Mouse (Mus musculus) cerebellum, adult 8-10 months (tissue): ENCODE data around the gene Prpf31.
"Not testable (repeated sequence)": the region's sequence is repeated elsewhere in the genome, so short reads cannot be mapped to it uniquely, and the experiment has no call there.

Source experiments
- DNase-seq: peaks from one replicate; pipeline ENCODE4 v3.0.0; 2022

Prpf31 gene

DNA sequence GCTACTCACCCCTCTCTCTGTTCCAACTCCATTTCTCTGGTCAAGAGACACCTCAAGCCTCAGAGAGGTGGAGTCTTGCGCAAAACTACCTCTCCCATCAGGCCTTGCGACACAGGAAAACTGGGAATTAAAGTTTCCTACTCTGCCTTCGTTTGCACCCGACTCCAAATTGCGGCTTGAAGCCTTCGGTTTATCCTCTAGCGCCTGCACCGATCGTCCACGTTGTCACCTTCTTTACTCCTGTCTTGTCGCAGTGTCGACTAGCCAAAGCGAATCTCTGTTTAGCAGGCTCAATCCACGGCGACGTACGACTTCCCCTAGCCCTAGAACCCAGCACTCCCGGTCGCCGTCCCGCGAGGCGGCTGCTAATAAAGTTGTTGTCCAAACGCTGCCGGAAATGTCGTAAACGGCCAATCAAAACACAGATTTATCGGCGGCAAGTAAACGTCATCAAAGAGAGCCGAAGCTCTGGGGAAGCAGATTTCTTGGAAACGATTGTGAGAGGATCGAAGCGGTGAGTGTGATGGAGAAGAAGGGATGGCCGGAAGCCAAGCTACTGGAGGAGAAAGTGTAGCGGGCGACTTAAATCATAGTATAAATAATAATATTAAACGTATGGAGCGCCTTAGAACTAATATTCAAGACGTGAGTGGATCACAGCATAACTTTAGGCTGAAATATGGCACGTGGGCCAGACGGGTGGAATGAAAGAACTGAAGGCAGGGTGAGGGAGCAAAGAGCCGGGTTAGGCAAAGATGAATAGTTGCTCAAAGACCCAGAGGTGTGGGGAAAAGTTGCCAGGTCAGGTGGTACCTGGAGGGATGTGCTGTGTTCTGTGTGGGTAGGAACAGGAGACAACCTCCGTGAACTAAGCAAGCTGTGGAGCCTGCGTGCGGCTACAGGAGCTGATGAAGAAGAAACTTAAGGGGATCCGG, at the start of gene Prpf31, which contains the start of gene Tfpt:
Gene Prpf31 (plus strand): TSS at position 443 of the 935 bp plus-strand sequence.
Gene Tfpt (minus strand): TSS at position 387 of the 935 bp plus-strand sequence.
- DNase-seq, result peak; percentile 94

DNA sequence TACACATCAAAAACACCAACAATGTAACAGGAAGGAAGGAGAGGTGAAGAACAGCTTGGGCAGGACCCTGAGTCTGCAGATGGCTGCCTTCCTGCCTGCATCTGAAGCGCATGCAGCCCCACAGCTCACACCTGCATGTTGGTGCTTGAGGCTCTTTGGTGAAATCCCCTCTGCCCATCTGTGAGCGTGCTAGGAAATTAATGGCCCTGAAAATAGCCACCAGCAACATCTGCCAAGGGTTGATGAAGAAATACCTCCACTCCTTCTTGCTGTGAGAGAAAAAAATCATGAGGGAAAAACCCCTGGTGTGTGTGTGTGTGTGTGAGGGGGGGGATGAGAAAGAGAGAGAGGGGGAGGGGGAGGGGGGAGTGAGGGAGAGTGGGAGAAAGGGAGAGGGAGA, 49.8 kb upstream of the Prpf31 start:
- DNase-seq, result no peak

DNA sequence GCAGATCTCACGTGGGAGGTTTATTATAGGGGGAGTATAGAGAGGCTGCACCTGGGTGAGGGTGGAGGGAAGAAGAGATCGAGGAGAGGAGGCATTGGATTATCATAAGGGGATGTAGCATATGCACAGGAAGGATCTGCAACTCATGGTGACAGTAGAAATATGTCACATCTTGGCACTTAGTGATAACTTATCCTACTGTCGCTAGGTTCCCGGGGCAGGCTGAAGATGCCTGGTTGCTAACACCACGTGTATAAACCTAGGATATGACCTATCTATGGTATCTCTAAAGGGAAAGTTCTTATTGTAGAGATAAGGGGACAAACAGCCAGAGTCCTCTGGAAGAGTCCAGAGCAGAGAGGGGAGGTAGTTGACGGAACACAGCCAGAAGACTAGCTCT, 44.0 kb upstream of the Prpf31 start:
- no peak for DNase-seq

DNA sequence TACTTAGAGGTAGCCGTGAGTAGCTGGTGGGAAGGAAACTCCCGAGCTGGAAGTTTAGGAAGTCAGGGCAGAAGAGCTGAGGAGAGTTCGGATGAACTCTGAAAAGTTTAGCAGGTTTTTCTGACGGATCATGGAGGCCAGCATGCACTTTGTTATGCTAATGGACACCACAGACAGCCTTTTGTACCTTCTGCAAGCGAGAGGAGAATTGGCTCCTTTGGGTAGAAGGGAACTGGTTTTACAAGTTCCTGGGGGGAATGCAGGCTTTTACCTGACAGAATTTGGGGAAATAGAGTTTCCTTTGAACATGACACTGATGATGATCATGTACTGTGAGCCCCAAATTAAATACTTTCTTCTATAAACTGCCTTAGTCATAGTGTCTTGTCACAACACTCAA, 43.5 kb upstream of the Prpf31 start:
- DNase-seq, result no peak

DNA sequence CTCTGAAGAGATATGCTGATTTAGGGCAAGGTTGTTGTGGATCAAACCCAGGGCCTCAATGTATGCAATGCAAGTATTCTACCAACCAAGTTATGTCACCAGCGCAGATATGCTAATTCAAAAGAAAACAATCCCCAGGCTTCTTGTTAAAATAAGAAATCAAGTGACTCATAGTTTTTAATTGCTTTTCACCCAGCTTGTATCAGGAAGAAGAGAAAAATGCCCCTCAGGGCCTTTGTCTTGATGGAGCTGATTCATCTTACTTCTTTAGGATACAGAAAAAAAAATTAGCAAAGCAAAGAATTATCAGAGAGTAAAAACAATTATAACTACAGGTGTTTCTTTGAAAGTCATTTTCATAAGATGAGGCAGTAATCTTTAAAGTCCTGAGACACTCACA, 42.5 kb upstream of the Prpf31 start:
- no peak for DNase-seq

DNA sequence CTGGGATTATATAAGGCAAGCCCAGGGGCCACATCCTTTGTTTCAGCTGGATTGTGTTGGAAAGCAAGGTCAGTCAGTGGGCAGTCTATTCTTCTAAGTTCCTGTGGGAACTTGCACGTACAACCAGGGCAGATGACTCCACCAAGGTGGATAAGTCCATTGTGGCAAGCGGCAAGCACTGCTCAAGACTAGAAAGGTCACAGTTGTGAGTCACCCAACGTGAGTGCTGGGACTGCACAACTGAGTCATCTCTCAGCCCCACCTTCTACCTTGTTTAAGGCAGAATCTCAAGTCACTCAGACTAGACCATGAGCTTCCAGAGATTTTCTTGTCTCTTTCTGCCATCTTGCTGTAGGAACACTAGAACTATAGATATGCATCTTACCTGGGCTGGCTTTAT, 39.2 kb upstream of the Prpf31 start:
- no peak for DNase-seq

DNA sequence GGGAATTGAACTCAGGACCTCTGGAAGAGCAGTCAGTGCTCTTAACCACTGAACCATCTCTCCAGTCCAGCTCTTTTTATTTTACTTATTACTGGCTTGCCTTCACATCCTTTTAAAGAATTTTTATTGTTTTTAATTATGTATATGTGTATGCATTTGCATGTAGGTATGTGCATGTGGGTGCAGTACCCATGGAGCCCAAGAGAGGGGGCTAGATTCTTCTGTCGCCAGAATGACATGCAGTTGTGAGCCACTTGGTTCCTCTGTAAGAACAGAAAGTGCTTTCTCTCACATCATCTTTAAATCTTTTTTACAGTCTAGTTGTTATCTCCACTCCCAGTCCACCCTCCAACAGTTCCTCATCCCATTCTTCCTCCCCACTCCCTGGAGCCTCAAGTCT, 38.3 kb upstream of the Prpf31 start:
- no peak for DNase-seq

DNA sequence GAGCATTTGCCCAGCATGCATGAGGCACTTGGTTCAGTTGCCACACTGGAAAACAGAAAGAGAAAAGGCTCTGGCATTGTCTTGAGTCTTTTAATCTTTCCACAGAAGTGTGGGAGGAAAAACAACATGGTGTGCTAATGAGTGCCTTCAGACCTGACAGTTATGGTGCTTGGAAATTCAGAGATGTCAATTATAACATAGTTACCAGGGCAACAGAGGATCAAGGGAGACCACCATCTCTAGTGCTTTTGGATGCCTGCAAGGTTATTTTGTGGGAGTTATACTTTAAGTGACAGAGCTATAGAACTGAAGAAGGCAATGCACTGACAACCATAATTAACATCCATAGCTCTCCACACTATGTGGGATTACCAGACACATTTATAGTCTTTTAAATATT, 35.9 kb upstream of the Prpf31 start:
- no peak for DNase-seq

DNA sequence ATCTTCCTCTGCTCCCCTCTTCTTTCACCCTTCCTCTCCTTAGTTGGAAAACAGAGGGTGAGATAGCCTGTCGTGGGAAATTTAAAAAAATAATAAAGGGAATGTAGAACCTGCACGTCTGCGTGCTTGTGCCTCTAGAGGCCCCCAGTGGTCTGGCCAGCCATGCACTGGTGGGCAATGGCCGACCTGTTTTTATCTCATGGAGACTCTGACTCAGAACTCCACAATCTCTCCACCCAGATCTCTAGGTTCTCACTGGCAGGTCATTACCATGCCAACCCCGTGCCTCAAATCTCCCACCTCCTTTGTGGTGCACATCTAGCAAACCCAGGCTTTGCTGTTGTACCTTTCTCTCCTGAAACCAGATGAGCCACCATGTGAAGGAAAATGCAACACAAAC, 35.1 kb upstream of the Prpf31 start:
- DNase-seq, result no peak

DNA sequence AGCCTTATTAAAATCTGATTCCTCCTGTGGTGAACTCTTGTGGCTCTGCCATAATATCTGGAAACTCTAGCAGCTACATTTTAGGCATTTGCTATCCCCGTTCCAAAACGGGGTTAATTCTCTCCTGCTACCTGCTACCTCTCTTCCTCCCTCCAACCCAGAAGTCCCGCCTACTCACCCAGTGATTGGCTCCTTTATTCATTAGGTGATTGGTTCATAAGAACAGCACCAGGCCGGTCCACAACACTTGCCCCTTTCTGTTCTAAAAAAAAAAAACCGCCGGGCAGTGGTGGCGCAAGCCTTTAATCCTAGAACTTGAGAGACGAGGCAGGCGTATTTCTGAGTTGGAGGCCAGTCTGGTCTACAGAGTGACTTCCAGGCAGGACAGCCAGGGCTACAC, 34.6 kb upstream of the Prpf31 start:
- DNase-seq, result no peak

DNA sequence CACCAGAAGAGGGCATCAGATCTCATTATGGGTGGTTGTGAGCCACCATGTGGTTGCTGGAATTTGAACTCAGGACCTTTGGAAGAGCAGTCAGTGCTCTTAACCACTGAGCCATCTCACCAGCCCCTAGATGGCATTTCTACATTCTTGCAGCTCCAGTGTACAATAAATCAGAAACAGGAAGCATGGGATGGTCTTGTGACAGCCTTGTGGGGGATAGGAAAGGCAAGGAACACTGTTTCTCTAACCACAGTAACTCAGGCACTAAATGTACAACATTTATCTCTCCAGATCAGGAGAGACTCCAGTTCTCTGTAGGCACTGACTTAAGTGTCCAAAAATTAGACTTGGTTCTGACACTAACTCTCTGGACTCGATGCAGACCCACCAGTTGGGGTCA, 32.0 kb upstream of the Prpf31 start:
- DNase-seq, result not testable (repeated sequence)

DNA sequence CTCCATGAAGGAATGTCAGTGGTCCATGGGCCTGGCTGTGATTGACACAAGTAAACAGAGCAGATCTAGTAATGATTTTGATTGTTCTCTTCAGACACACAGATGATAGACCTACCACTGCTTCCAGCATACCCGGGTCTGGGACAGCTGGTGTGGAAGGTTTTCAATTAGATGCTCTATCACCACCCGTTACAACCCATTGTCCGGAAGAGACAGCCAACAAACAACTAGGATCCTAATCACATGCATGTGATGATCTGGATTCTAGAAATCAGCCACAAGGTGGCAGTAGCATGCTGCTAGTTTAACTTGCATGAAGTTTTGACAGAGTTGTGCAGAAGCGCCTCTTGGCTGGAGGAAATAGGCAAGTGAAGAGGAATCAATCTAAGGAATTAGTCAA, 28.7 kb upstream of the Prpf31 start:
- DNase-seq, result peak; percentile 50

DNA sequence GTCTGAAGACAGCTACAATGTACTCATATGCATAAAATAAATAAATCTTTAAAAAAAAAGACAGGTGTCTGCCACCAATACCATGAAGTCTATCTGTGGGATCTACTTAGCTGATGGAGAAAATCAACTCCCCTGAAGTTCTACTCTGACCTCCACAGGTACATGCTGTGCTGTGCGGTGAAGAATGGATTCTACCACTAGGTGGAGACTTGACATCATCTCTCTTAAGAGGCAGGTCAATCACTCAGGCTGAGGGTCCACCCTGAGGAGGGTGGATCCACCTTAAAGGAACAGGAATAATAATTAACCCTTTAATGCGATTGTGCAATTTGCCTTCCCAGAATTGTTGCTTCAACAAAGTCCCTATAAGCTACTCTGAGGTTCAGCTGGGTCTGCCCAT, 23.0 kb upstream of the Prpf31 start:
- DNase-seq, result no peak

DNA sequence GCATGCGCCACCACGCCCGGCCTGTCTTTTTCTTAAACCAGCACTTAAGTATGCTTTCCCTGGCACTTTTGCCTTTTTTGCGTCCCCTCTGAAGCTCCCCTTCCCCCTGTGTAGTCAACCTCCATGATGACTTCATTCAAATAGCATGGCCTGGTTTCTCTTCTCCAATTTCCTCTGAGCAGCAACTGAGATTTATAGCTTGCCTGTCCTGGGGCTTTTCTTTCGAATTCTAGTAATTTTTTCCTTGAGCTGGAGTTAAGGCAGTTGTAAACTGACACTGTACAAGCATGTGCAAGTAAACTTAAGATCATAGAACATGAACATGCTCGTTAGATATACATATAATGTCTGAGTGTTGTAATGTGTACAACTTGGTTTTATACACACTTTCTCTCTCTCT, 22.4 kb upstream of the Prpf31 start:
- DNase-seq, result no peak

DNA sequence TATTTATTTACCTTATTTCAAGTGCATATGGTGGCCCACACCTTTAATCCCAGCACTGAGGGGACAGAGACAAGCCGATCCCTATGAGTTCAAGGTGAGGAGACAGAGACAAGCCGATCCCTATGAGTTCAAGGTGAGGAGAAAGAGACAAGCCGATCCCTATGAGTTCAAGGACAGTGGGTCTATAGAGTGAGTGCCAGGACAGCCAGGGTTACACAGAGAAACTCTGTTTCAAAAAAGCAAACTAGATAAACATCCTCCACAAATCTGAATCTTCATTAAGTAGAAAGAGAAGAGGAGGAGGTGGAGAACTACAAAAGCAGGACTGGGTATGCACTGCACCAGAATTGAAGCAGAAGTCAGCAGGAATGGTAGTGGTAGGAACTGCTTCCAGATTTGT, 21.1 kb upstream of the Prpf31 start:
- no peak for DNase-seq

DNA sequence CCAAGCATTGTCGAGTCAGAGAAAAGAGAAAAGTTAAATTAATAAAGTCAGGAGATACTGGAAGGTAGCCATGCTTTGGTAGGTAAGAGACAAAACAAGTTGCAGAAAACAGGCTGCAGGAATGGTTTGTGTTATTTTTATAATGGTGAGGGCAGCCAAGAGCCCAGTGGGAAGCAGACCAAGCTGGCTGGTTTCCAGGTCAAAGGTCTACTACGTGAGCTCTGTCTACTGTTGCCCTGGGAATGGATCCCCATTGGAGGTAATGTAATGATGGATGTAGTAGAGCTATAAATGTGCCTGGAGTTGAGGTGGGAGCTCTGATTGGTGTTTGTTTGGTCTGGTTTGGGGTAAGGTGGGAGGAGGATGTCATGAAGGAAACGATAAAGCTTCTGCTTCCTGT, 20.7 kb upstream of the Prpf31 start:
- no peak for DNase-seq

DNA sequence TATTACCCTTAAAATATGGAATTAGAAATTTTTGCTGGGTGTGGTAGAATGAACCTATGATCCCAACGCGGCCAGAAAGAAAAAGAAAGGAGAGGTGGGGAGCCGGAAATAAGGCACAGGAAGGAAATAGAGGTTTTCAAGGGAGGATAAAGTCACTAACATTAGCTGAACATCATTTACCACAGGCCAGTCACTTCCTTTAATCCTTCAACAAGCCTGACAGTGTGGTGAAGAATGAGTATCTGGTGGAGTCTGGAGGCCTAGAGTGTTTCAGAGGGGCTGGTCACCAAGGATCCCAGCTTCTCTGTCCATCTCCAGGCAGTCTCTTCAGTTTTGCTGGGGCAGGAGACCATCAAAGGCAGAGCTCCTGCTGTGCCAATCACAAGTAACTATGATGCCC, 19.3 kb upstream of the Prpf31 start:
- no peak for DNase-seq

DNA sequence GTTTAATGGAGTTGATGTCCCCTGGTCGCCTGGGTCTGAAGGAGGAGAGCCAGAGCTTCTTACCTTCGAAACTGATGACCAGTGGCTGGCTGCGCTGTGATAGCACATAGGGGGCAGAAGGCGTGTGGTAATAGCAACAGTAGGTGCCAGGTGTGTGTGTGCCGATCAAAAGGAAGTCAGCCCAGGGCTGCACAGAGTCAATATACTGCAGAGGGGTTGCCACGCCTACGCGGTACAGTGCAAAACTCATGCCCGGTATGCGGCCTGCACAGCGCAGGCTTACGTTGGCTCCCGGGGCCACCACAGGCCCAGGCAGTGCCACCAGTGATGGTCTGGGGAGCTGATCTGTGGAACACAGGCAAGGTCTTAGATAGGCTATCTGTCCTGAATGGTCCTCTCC, 18.8 kb upstream of the Prpf31 start:
- DNase-seq, result no peak

DNA sequence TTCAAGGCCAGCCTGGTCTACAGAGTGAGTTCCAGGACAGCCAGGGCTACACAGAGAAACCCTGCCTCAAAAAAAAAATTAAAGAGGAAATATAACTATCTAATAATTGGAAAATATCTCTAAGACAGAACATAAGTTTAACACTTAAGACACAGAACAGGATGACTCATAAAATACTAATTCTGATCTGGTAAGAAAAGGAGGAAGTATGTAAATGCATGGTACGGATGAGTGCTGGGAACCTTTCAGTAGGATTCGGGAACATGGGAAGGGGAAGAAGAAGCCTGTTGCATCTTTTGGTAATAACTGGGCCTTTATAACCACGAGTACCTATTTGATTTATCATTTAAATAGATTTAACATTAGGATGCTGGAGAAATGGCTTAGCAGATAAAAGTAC, 15.8 kb upstream of the Prpf31 start:
- DNase-seq, result no peak

DNA sequence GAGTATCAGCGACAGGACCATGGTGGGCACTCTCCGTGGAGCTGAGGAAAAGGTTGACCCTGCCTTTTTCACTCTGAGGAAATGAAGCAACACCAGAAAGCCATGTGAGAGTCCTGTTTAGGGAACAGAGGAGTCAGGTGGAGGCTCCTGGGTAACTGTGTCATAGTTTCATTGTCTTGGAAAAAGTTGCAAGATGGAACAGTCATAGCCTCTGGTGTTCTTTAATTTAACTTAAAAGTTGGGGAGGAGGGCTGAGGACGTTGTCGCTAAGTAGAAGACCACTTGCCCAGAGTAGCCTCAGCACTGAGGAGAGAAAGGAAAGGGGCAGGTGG, 13.8 kb upstream of the Prpf31 start, which contains the start of gene Oscar:
Gene Oscar (minus strand): TSS at position 101 of the 332 bp plus-strand sequence.
- no peak for DNase-seq

DNA sequence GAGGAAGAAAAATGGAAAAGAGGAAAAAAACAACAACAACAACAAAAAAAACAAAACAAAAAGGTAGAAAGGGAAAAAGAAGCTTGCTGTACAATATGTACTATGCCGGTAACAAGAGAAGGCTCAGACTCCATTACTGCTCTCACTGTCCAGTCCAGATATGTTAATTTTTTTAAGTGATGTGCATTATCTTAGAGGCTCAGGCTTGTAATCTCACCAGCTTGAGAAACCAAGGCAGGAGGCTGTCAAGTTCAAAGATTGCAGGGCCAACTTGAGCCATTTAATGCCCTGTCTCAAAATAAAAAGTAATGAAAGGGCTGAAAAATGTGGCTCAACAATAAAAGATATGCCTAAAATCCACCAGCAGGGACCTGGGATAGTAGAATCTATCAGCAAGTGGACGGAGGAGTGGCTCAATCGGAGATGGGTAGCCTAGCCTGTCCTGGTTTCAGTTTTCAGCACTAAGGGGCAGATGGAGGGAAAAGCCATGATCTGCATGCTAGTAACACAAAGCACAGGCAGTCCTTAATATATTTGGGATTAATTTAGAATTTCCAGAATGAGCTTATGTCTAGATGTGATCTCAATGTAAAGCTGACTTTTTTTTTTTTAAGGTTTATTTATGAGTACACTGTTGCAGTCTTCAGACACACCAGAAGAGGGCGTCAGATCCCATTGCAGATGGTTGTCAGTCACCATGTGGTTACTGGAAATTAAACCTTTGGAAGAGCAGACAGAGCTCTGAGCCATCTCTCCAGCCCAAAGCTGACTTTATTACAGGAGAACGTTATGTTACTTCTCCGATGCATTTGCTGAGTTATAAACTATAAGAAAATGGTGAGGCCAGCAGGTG, 13.2 kb upstream of the Prpf31 start:
- DNase-seq, result no peak

DNA sequence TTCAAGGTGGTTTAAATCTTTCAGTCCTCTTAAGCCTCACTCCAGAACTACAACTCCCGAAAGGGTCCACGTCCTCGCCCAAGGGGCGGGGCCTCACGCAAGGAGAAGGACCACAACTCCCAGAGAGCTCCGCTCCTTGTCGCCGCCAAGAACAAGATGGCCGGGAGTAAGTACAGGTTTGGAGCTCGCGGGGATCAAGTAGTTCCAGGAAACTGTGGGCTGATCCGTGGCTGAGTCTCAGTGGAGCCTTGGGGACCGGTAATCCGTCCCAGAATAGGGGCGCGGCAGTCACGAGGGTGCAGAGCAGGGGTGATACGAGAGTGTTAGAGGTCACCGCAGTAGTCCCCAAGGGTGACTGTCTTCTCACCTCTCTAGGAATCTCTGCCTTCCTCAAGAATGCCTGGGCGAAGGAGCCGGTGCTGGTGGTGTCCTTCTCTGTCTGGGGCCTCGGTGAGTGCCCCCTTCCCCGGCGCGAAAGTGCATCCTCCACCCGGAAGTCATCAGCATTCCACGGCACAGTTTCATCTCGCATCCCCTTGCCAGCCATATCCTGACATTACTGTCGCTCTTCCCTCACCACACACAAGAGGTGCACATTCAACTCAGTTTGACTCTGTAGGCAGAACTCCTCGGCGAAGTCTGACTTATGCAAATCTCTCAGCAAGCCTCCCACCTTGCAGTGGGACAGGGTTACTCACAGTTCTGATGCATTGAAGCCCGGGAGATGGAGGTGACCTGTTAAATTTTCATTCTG, 12.4 kb upstream of the Prpf31 start, which contains the start of gene Ndufa3:
Gene Ndufa3 (plus strand): TSS at position 132 of the 754 bp plus-strand sequence.
- peak; percentile 85 for DNase-seq

DNA sequence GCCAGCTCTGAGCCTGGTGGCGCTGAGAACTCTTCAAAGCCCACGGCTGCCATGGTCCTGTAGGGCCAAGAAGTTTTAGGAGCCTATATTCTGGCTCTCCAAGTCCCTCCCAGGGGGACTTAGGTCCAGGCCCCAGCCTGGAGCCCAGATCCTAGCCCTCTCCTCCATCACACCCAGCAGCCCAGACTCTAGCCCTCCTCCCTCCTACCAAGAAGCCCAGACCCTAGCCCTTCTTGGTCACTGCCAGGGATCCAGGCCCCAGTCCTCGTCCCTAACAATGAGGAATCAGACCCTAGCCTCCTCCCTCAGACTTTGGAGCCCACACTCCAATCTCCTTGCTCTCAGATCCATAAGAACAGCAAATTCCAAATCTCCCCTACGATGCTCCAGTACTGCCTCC, 755 bp upstream of the Prpf31 start:
- peak; percentile 40 for DNase-seq
